Mouse (Mus musculus) adrenal gland, adult 10 weeks (tissue): ENCODE data around the gene Slc51b. TPM values are rescaled to one million over a fixed set of nuclear protein-coding genes. Genes with fewer than 3 reads are reported as not detected.

ENCODE experiments used
- polyA plus RNA-seq: library from polyadenylated mRNA; stranded (reverse); fragments of 350-450 nt; fragmentation: Illumina TruSeq; extraction: RNeasy Lipid Tissue Mini Kit (QIAGEN cat#74804); gene quantifications from one replicate; pipeline ENCODE4 v1.2.3, GENCODE M21; 2014; ENCODE audit warnings: low read depth, low replicate concordance

Gene Slc51b
- not detected for polyA plus RNA-seq

GRCm38 (mm10) chr9:65422760-65423501 is at the start of gene Slc51b:
Gene Slc51b, minus strand, starts transcription at chr9:65422955.

GRCm38 (mm10) chr9:65460732-65461442 is 38.1 kb upstream of the Slc51b start, which contains the start of gene Spg21:
Gene Spg21, plus strand, starts transcription at chr9:65460947.

GRCm38 (mm10) chr9:65435671-65436301 is 13.0 kb upstream of the Slc51b start, which contains the start of gene Mtfmt:
Gene Mtfmt, plus strand, starts transcription at chr9:65435782.

GRCm38 (mm10) chr9:65398279-65398678 is 24.5 kb downstream of the Slc51b start, which contains the start of gene Rasl12:
Gene Rasl12, plus strand, starts transcription at chr9:65398506.

GRCm38 (mm10) chr9:65391613-65391964 is 31.2 kb downstream of the Slc51b start, which contains the start of gene Kbtbd13:
Gene Kbtbd13, minus strand, starts transcription at chr9:65391652.

Other genes with a start within 250 kb of the Slc51b start
- 11.4 TPM for gene Parp16, start 227.6 kb downstream of the Slc51b start, polyA plus RNA-seq
- gene Cilp, start 157.8 kb downstream of the Slc51b start, polyA plus RNA-seq = 2.6 TPM
- gene Clpx, start 128.7 kb downstream of the Slc51b start, polyA plus RNA-seq = 179 TPM
- 10.5 TPM for gene Pdcd7, start 76.9 kb downstream of the Slc51b start, polyA plus RNA-seq
- 1.2 TPM for gene Ubap1l, start 61.9 kb downstream of the Slc51b start, polyA plus RNA-seq
- 0.29 TPM for gene Kbtbd13, start 31.3 kb downstream of the Slc51b start, polyA plus RNA-seq
- gene Rasl12, start 24.4 kb downstream of the Slc51b start, polyA plus RNA-seq = 3.7 TPM
- 13.8 TPM for gene Mtfmt, start 12.8 kb upstream of the Slc51b start, polyA plus RNA-seq
- gene Spg21, start 38.0 kb upstream of the Slc51b start, polyA plus RNA-seq = 137 TPM
- not detected for gene Ankdd1a, start 97.2 kb upstream of the Slc51b start, polyA plus RNA-seq
- 5.0 TPM for gene Plekho2, start 157.1 kb upstream of the Slc51b start, polyA plus RNA-seq
- gene Pif1, start 164.2 kb upstream of the Slc51b start, polyA plus RNA-seq = not detected
- gene Rbpms2, start 206.7 kb upstream of the Slc51b start, polyA plus RNA-seq = 25.7 TPM
- gene Oaz2, start 245.0 kb upstream of the Slc51b start, polyA plus RNA-seq = 79.7 TPM